Mouse (Mus musculus) limb, embryonic 13.5 days (tissue): ENCODE measurements around the gene Adamts5. TPM values are rescaled to one million over a fixed set of nuclear protein-coding genes. Genes with fewer than 3 reads are reported as not detected.

ENCODE experiments used
- ATAC-seq: fragments of 200-750 bp; cut with Nextera tagmentation; 2 replicates; pipeline ENCODE4 v1.8.0; 2017; ENCODE audit warnings: low read depth, moderate number of reproducible peaks, moderate TSS enrichment; ENCODE audit not compliant: low FRiP score
- H3K27ac ChIP-seq: fragments of 300-500 bp; sonication (generic); 2 replicates; pipeline ENCODE4 v1.5.1; 2015; ENCODE audit warnings: inconsistent platforms, mild to moderate bottlenecking, moderate library complexity
- H3K27me3 ChIP-seq: fragments of 300-500 bp; sonication (generic); 2 replicates; pipeline ENCODE4 v1.6.1; 2015; ENCODE audit warnings: mild to moderate bottlenecking, inconsistent platforms
- H3K36me3 ChIP-seq: fragments of 300-500 bp; sonication (generic); 2 replicates; pipeline ENCODE4 v1.6.1; 2015; ENCODE audit warnings: inconsistent platforms, mild to moderate bottlenecking, moderate library complexity
- H3K4me1 ChIP-seq: fragments of 300-500 bp; sonication (generic); 2 replicates; pipeline ENCODE4 v1.6.1; 2015; ENCODE audit warnings: inconsistent platforms
- H3K4me2 ChIP-seq: fragments of 300-500 bp; sonication (generic); replicated peaks from 2 replicates; pipeline ENCODE4 v1.6.1; 2015; ENCODE audit warnings: inconsistent platforms, mild to moderate bottlenecking, moderate library complexity
- H3K4me3 ChIP-seq: fragments of 300-500 bp; sonication (generic); 2 replicates; pipeline ENCODE4 v1.5.1; 2015; ENCODE audit warnings: moderate library complexity, mild to moderate bottlenecking, inconsistent platforms
- H3K9ac ChIP-seq: fragments of 300-500 bp; sonication (generic); 2 replicates; pipeline ENCODE4 v1.6.1; 2015; ENCODE audit warnings: mild to moderate bottlenecking, inconsistent platforms
- H3K9me3 ChIP-seq: fragments of 300-500 bp; sonication (generic); 2 replicates; pipeline ENCODE4 v1.6.1; 2016; ENCODE audit warnings: inconsistent platforms
- WGBS: fragments of 180-500 bp; shearing (Covaris S2); methylation state at CpG from one replicate; pipeline ENCODE4 v1.1.7; 2015; 5-methylcytosine and 5-hydroxymethylcytosine counted together
- polyA plus RNA-seq: library from polyadenylated mRNA; unstranded; fragments of >200 nt; fragmentation: Nextera tagmentation; extraction: Ambion mirVana; gene quantifications from 2 replicates; pipeline ENCODE4 v1.2.1, GENCODE M21; 2015

Gene Adamts5
- 8.8 and 9.5 TPM in 2 replicates for polyA plus RNA-seq

DNA sequence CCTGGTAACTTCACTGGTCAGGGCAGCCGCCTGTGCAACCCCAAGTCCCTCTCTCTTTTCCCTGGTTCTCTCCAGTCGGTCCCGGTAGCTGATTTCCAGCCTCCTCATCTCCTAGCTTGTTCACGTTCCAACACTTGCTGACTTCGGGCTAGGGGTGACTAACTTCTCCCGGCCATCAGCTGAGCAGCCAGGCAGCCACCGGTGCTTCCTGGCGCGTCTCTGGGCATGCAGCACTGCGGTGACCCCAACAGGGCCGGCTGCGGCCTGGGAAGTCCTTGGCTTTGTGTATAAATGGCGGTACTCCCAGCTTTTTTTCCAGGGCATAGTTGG is at the start of gene Adamts5:
TSS of gene Adamts5 (minus strand) at position 248 of the 330 bp plus-strand sequence.
- H3K4me2 ChIP-seq: peak within 1 kb of the TSS; percentile 95
- peaks cover 46% of the 10 kb centered on the region for H3K4me1 ChIP-seq
- 8% methylated on average over 13 of the region's 13 CpGs for WGBS
- H3K9ac ChIP-seq: peak within 1 kb of the TSS; percentile 81
- ATAC-seq: no peak
- H3K27ac ChIP-seq: peak within 1 kb of the TSS; percentile 73
- peak within 1 kb of the TSS; percentile 59 for H3K4me3 ChIP-seq
- no peaks in the 10 kb centered on the region for H3K9me3 ChIP-seq
- peaks cover 19% of the 10 kb centered on the region for H3K27me3 ChIP-seq
- no peaks in the 10 kb centered on the region for H3K36me3 ChIP-seq

DNA sequence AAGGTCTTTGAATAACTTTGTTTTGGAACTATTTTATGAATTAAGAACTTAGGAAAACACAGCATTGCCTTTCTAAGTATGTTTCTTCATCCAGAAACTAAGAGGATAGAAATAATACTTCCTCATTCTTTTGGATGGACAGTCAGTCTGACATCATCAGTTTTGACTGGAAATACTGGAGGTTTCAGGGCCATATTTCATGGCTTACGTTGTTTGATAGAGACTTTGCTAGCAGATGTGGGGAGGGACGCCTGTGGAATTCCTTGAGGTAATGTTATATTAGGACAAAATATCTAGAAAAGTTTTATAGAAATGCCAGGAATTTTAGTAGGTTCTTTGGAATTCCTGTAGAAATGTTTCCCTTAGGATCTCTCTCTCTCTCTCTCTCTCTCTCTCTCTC is 48.7 kb upstream of the Adamts5 start:
- Histone ChIP-seq H3K36me3 (no peaks in the 10 kb centered on the region), H3K4me1 (no peaks in the 10 kb centered on the region), H3K4me2 (no peak overlapping the region), H3K9me3 (no peaks in the 10 kb centered on the region), H3K4me3 (no peak overlapping the region), H3K27ac (no peak overlapping the region), H3K9ac (no peak overlapping the region), H3K27me3 (no peaks in the 10 kb centered on the region)
- ATAC-seq: no peak
- WGBS: 53% methylated on average over 2 of the region's 2 CpGs

DNA sequence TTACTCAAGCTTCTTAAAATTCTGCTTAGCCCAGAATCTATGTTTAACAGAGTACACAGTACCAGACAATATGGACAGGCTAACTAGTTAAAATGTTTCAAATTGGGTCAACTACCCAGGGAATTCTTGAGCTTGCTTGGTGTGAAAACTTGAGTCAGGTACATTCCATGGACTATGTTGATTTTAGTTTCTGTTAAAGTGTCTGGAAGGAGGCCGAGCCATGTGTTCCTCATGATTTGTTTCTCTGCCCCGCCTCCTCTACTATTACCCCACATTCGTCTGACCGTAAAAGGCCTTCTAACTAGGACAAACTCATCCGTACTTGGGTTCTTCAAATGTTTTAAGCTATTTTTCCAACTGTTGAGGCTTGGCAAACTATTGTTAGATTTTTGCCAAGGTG is 24.4 kb upstream of the Adamts5 start:
- no peak overlapping the region for H3K27ac ChIP-seq
- no peak for ATAC-seq
- H3K27me3 ChIP-seq: no peaks in the 10 kb centered on the region
- H3K9me3 ChIP-seq: no peaks in the 10 kb centered on the region
- no peaks in the 10 kb centered on the region for H3K4me1 ChIP-seq
- no peak overlapping the region for H3K9ac ChIP-seq
- H3K4me3 ChIP-seq: no peak overlapping the region
- WGBS: 70% methylated on average over 5 of the region's 5 CpGs
- no peak overlapping the region for H3K4me2 ChIP-seq
- H3K36me3 ChIP-seq: no peaks in the 10 kb centered on the region

DNA sequence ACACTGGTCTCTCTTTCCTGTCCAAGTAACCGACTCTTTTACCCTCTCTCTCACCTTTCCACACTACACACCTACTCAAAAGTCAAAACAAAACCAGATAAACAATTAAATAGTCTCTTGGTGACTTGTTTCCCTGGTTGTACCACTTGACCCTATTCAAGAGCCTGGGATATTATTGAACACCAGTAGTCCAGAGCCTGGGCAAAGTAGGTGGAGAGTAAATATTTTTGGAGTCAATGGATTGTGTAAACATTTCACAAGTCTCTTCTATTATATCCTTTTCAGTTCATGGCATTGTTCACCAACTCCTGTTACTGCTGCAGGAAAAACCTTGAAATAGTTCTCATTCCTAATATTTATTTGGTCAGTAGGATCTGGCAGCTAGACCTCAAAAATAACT is 20.8 kb upstream of the Adamts5 start:
- no peaks in the 10 kb centered on the region for H3K27me3 ChIP-seq
- no peaks in the 10 kb centered on the region for H3K4me1 ChIP-seq
- H3K9me3 ChIP-seq: no peaks in the 10 kb centered on the region
- WGBS: 97% methylated on average over 1 of the region's 1 CpGs
- no peak overlapping the region for H3K4me2 ChIP-seq
- H3K36me3 ChIP-seq: no peaks in the 10 kb centered on the region
- H3K9ac ChIP-seq: no peak overlapping the region
- no peak overlapping the region for H3K4me3 ChIP-seq
- no peak overlapping the region for H3K27ac ChIP-seq
- ATAC-seq: no peak

DNA sequence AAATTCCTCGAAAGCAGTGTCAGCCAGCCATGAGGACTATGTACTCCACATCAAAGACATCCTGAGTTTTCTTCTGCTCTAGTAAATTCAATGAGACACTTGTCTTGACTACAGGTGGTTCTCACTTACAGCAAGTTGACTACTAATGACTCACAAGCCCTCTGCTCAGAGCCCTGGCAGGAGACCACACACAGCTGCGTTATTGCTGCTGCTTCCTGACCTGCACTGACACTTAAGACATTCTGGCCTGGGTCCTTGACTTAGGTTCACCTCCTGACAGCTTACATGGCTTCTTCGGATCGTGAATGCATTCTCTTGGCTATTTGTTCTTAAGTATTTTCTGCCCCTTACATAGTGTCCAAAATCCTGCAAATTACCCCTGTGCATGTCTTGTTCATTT is 18.5 kb upstream of the Adamts5 start:
- no peak overlapping the region for H3K4me3 ChIP-seq
- no peak for ATAC-seq
- WGBS: 63% methylated on average over 4 of the region's 4 CpGs

DNA sequence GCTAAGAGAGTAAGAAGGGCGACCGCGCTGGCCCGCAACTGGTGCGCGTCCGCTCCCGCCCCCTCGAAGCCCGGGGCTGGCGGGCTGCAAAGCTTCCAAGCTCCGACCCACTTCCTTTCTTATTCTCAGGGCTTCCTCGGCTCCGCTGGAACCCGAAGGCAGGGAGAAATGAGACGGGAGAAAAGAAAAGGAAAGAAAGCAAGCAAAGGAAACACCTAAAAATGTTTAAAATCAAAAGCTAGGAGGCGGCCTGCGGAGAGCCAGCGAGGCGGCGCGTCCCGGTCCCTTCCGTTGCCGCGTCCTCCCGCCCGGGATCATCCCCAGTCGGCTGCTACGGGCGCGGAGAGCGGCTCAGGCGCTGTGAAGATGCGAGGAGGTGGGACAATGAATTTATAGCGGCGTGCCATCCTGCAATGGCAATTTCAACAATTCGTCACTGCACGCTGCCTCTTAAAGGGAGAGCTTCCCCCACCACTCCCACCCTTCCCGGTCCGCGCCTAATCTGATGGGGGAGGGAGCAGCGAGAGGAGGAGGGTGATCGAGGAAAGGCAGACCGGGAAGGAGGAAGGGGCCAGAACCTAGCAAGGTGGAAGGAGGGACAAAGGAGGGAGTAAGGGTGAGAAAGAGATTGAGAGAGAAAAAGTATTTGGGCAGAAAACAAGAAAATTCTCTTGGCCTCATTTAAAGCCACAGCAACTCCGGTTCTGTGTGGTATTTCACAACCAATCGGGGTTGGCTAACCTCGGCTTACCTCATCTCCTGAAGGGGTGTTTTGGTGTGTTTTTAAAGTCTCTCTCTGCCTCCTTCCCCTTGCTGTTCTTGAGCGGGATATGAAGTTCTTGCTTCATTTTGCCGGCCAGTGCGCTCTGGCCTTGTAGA is 687 bp downstream of the Adamts5 start:
- WGBS: under 1% methylated on average over 51 of the region's 51 CpGs
- peak; percentile 77 for ATAC-seq
- Histone ChIP-seq H3K4me3 (peak overlapping the region; percentile 59), H3K36me3 (0 out of 2 replicates have a peak, but pooled peaks cover under 1% of the 10 kb centered on the region), H3K27ac (peak overlapping the region; percentile 73), H3K4me1 (peaks cover 50% of the 10 kb centered on the region), H3K4me2 (peak overlapping the region; percentile 95), H3K9me3 (no peaks in the 10 kb centered on the region), H3K9ac (peak overlapping the region; percentile 81), H3K27me3 (peaks cover 19% of the 10 kb centered on the region)

More for the DNA sequence above, 18.5 kb upstream of the Adamts5 start:
- H3K4me2 ChIP-seq: no peak overlapping the region
- H3K27ac ChIP-seq: no peak overlapping the region
- no peak overlapping the region for H3K9ac ChIP-seq
- no peaks in the 10 kb centered on the region for H3K4me1 ChIP-seq
- H3K27me3 ChIP-seq: no peaks in the 10 kb centered on the region
- H3K36me3 ChIP-seq: no peaks in the 10 kb centered on the region
- H3K9me3 ChIP-seq: no peaks in the 10 kb centered on the region

DNA sequence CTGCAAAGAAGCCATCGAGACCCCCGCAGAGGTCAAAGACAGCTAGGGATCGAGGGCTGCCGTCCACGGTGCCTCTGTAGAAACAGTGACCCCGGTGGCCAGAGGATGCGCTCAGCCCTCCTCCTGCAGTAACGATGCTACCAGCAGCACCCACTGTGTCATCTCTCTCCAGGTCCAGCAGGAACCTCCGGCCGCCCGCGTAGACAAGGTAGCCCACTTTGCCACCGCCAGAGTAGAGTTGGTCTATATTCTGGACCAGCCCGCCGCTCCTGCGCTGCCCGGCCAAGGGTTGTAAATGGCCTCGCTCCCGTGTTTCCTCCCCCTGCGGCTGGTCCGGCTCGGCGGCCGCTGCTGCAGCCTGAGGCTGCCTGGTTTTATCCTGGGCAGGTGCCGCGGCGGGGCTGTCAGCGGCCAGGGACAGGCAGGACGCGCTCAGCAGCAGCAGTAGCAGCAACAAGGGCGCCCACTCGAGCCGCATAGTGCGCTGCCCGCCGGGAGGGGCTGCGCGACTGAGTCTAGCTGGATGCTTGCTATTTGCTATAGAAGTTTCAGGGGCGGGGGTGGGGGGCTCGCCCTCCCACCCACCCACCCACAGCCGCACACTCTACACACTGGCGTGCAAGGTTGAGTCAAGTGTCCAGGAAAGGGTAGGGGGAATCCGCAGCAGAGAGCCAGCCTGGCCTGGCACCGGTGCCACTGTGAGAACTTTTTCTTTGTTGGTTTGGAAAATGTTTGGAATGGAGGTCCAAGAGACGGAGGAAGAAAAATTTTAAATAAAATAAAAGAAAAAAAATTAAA is 1.6 kb downstream of the Adamts5 start:
- ATAC-seq: peak; percentile 21; the same call in 1 of the 2 replicates
- Histone ChIP-seq H3K4me2 (peak overlapping the region; percentile 95), H3K27me3 (peaks cover 19% of the 10 kb centered on the region), H3K9ac (peak overlapping the region; percentile 81), H3K4me1 (peaks cover 53% of the 10 kb centered on the region), H3K36me3 (0 out of 2 replicates have a peak, but pooled peaks cover 8% of the 10 kb centered on the region), H3K9me3 (no peaks in the 10 kb centered on the region), H3K4me3 (peak overlapping the region; percentile 59), H3K27ac (peak overlapping the region; percentile 75)
- under 1% methylated on average over 45 of the region's 45 CpGs for WGBS

DNA sequence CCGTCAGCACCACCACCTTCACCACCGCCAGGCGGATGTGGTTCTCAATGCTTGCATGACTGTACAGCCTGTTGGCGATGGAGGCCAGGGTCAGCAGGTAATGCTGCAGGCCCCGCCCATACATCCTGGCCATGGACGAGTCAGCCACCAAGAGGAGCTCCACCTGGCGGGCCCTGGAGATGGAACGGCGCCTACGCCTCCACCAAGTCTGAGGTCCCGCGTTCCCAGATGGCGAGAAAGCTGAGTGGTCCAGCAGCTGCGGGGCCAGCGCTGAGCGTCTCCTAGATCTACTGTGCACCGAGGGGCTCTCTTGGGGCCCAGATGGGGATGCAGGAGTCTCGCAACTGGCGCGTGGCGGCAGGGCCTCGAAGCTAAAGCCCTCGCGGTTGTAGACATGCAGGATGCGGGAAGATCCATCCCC is 2.3 kb downstream of the Adamts5 start:
- peak; percentile 45 for ATAC-seq
- 17% methylated on average over 25 of the region's 25 CpGs for WGBS
- peak overlapping the region; percentile 75 for H3K27ac ChIP-seq

DNA sequence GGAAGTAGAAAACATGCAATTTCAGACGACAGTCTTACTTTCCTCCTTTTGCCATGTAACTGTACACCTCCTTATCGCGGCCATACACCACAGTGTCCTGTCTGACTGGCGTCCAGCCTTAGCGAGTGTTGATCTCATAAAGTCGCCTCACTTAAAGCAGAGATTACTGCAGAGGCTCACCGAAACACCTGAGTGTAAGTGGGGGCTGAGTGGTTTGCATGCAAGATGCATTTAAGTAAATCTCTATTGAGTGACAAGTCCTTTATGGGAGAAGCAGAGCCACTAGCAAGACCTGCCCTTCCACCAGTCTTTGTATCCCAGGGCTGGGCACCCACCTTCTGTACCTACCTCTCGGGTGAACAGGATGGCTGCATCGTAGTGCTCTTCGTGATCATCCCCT is 2.8 kb downstream of the Adamts5 start:
- H3K4me1 ChIP-seq: peaks cover 53% of the 10 kb centered on the region
- no peaks in the 10 kb centered on the region for H3K9me3 ChIP-seq
- H3K27ac ChIP-seq: peak overlapping the region; percentile 63
- H3K36me3 ChIP-seq: 0 out of 2 replicates have a peak, but pooled peaks cover 10% of the 10 kb centered on the region
- H3K9ac ChIP-seq: peak overlapping the region; percentile 81
- ATAC-seq: 0 out of 2 replicates have a peak, but pooled peaks have one; percentile 1
- H3K27me3 ChIP-seq: peaks cover 19% of the 10 kb centered on the region
- WGBS: 48% methylated on average over 10 of the region's 10 CpGs
- H3K4me2 ChIP-seq: peak overlapping the region; percentile 95
- peak overlapping the region; percentile 59 for H3K4me3 ChIP-seq

More for the DNA sequence above, 2.3 kb downstream of the Adamts5 start:
- Histone ChIP-seq H3K27me3 (peaks cover 19% of the 10 kb centered on the region), H3K9me3 (no peaks in the 10 kb centered on the region), H3K4me3 (peak overlapping the region; percentile 59), H3K36me3 (0 out of 2 replicates have a peak, but pooled peaks cover 10% of the 10 kb centered on the region), H3K4me1 (peaks cover 53% of the 10 kb centered on the region), H3K4me2 (peak overlapping the region; percentile 95), H3K9ac (peak overlapping the region; percentile 81)

DNA sequence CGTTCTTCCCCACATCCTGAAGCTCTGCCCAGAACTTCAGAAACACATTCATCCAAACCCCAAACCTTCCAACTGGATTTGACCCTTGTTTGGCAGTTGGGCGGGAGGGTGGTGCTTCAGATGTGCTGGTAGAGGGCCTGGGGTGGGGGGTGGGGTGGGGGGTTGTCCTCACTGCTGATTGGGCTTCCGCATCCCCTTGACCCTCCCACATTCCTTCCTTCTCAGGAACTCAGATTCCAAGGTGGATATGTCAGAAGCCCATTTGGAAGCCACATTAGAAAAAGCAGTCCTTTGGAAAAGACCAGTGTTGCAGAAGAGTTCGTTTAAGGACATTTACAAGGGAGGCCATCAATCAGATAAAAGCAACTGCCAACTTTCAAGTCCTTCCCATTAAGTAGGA is 3.2 kb downstream of the Adamts5 start:
- WGBS: 38% methylated on average over 4 of the region's 4 CpGs
- H3K9me3 ChIP-seq: no peaks in the 10 kb centered on the region
- no peak; the same call in 1 of the 2 replicates for ATAC-seq
- 0 out of 2 replicates have a peak, but pooled peaks cover 10% of the 10 kb centered on the region for H3K36me3 ChIP-seq
- peak overlapping the region; percentile 95 for H3K4me2 ChIP-seq
- H3K4me1 ChIP-seq: peaks cover 53% of the 10 kb centered on the region
- peak overlapping the region; percentile 63; the same call in 1 of the 2 replicates for H3K27ac ChIP-seq
- peak overlapping the region; percentile 59 for H3K4me3 ChIP-seq
- H3K9ac ChIP-seq: 0 out of 2 replicates have a peak overlapping the region, but pooled peaks have one; percentile 48
- peaks cover 19% of the 10 kb centered on the region for H3K27me3 ChIP-seq

DNA sequence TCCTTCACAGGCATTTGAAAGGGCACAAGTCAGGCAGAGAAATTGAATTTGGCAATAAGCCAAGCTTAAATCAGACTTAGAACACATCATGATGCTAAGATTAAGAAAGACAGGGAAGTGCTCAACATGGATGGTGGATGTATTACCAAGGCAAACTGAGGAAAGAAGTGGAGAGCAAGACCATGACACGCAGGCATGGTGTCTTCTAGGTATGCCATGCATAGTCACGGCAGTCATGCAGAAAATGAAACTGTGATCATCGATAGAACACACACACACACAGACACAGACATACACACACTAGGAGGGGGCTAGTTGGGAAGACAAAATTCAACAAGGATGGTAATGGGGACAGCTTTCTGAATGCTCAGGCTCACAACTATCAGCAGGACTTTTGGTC is 3.8 kb downstream of the Adamts5 start:
- H3K27ac ChIP-seq: no peak overlapping the region
- H3K9ac ChIP-seq: peak overlapping the region; percentile 48; the same call in 1 of the 2 replicates
- ATAC-seq: no peak
- H3K4me3 ChIP-seq: peak overlapping the region; percentile 59
- H3K9me3 ChIP-seq: no peaks in the 10 kb centered on the region
- peak overlapping the region; percentile 95 for H3K4me2 ChIP-seq
- peaks cover 19% of the 10 kb centered on the region for H3K27me3 ChIP-seq
- peaks cover 53% of the 10 kb centered on the region for H3K4me1 ChIP-seq
- 0 out of 2 replicates have a peak, but pooled peaks cover 10% of the 10 kb centered on the region for H3K36me3 ChIP-seq
- WGBS: 86% methylated on average over 3 of the region's 3 CpGs
